Mouse (Mus musculus) large intestine, adult 2 months (tissue): ENCODE measurements around the gene Foxo4. TPM values are rescaled to one million over a fixed set of nuclear protein-coding genes. Genes with fewer than 3 reads are reported as not detected.

Source experiments
- DNase-seq: peaks from one replicate; pipeline ENCODE4 v3.0.0-alpha.2; 2012; ENCODE audit warnings: low read depth, low spot score
- WGBS: fragments of 180-500 bp; shearing (Covaris S2); methylation state at CpG from one replicate; pipeline ENCODE4 v1.1.7; 2018; 5-methylcytosine and 5-hydroxymethylcytosine counted together
- polyA plus RNA-seq: library from polyadenylated mRNA; depleted of rRNA; stranded (reverse); fragments of >200 nt; gene quantifications from 2 replicates; pipeline ENCODE4 v1.2.3, GENCODE M21; 2012; rRNA removed

The Foxo4 gene
- 18.2 and 22.2 TPM in 2 replicates for polyA plus RNA-seq

DNA sequence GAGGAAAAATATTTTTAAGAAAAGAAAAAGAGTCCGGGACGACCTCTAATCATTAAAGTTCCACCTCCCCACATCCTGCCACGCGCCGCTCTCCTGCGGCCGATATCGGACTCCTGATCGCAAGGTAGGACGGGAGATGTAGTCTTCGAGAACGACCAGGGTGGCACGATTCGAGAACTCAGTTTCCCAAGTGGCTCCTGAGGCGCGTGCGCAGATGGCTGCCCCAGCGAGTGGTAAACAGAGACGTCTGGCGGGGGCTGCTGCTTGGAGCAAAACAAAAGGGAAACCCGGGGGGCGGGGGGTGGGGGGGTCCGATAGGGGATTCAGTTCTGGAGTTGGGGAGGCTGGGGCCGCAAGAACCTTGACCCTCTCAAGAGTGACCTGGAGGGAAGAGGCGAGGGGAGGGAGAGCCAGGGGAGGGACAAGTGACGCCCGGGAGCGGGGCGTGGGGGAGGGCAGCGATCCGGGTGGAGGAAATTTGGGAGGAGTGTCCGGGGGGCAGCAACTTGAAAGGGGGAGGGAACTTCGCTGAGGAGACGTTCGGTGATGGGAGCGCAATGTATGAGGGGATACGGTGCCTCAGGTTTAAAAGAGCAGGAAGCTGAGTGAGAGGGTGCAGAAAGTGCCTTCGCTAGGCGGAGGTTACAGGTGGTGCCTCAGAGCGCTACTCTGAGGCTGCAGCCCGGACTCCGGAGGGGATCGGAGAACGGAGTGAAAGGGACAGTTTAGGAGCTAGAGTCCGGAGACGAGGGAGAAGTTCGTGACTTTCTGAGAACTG, at the start of gene Foxo4:
Gene Foxo4 (plus strand): TSS at position 577 of the 778 bp plus-strand sequence.
- peak; percentile 70 for DNase-seq

DNA sequence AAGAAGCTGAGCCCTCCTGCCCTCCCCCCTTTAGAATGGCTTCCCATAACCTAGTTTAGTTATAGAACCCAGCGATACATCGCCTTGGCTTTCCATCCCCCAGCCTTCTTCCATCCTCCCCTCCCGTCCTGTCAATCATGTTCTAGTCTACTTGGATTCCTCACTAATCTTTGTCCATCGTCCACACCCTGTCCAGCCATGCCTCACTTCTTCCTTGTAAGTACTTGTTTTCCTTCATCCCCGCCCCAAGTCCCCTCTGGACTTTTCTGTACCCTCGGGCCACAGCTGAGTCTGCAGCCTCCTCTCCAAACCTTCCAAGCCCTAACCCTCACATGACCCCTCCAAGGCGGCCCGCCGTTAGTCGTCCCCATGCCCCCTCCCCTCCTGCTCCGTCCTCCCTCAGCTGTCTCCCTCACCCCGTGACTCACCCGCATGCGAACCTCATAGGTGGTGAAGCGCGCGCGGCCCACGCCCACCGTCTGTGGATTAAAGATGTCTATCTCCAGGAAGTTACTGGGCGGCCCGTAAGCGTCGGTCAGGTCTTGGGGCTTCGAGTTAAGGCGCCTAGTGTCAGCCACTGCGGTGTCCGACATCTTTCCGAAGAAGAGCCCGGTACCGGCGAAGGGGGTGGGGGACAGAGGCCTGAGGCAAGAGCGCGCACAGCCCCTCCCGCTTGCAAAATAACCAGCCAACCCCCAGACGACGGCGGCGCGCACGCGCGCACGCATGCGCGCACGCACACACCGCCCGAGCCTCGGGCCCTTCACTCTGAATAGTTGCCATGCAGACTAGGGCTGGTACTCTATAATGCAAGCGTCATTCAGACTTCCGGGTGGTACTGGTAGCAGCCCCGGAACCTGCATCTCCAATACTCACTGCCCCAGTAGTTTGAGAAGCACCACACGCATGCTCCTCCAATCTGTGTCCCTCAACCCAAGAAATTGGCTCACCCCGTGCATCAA, 32.2 kb upstream of the Foxo4 start, which contains the start of gene Snx12:
Gene Snx12 (minus strand): TSS at position 730 of the 962 bp plus-strand sequence.
- WGBS = 19% methylated on average over 54 of the region's 55 CpGs

More for the DNA sequence above, at the start of gene Foxo4:
- WGBS = 21% methylated on average over 46 of the region's 47 CpGs

DNA sequence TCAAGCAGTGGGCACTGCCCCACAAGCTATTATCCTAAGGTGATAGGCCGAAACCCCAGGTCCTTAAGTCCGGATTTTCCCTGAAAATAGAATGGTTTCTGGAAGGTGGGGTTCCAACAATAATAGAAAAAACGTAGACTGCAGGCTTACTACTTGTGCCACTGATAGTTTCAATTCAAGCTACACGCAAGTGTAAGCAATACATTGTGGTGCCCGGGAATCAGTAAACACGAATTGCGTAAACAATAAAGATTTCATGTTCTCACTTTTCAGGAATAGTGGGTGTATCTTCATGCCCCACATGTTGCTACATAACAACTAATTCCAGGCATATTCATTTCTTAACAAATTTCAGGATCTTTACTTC, 31.5 kb upstream of the Foxo4 start:
- 23% methylated on average over 7 of the region's 7 CpGs for WGBS
- no peak for DNase-seq

More for the DNA sequence above, 32.2 kb upstream of the Foxo4 start, which contains the start of gene Snx12:
- peak; percentile 16 for DNase-seq

DNA sequence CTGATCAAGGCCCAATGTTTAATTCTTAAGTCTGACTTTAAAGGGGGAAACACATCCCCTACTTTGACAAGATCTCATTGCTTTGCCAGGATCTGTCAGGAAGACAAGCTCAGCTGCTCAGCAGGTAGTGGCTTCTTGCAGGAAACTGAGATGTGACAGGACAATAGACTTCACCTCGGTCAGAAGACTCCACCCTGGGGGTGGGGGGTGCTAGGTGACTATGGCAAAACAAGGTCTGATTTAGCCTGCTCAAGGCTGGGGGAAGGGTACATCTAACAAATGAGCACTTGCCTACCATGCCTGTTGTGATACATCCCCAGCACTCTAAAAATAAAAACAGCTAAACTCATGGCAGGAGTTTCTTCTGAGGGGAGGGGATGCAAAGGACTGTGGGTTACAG, 9.3 kb upstream of the Foxo4 start:
- WGBS = 36% methylated on average over 1 of the region's 1 CpGs
- DNase-seq = no peak

DNA sequence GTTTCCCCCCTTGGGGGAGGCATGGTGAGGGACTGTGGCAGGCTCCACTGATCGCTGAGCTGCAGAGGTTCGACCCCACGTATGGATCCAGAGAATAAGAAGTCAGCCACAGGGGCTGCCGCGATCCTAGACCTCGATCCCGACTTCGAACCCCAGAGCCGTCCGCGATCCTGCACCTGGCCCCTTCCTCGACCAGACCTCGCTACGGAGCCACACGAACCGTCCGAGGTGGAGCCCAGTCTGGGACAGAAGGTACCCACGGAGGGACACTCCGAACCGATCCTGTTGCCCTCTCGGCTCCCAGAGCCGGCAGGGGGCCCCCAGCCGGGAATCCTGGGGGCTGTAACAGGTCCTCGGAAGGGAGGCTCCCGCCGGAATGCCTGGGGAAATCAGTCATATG, 412 bp downstream of the Foxo4 start:
- WGBS = 11% methylated on average over 26 of the region's 26 CpGs
- DNase-seq = no peak

DNA sequence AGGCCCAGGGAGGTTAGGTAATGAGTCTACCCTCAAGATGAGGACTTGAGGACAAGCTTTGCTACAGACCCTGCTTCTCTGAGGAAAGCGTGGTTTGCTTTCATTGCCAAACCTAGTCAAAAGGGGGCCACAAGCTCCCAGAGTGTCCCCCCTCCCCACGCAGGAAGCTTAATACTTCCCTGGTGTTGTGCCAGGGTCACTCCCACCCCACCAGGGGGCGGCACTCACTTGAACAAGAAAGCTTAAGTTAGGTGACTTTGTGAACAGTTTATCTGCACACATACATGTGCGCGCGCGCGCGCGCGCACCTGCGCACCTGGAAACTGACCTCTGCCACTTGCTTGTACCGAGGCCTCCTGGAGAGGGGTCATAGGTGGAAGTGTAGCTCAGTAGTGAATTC, 2.3 kb downstream of the Foxo4 start:
- 86% methylated on average over 13 of the region's 13 CpGs for WGBS
- DNase-seq = no peak

DNA sequence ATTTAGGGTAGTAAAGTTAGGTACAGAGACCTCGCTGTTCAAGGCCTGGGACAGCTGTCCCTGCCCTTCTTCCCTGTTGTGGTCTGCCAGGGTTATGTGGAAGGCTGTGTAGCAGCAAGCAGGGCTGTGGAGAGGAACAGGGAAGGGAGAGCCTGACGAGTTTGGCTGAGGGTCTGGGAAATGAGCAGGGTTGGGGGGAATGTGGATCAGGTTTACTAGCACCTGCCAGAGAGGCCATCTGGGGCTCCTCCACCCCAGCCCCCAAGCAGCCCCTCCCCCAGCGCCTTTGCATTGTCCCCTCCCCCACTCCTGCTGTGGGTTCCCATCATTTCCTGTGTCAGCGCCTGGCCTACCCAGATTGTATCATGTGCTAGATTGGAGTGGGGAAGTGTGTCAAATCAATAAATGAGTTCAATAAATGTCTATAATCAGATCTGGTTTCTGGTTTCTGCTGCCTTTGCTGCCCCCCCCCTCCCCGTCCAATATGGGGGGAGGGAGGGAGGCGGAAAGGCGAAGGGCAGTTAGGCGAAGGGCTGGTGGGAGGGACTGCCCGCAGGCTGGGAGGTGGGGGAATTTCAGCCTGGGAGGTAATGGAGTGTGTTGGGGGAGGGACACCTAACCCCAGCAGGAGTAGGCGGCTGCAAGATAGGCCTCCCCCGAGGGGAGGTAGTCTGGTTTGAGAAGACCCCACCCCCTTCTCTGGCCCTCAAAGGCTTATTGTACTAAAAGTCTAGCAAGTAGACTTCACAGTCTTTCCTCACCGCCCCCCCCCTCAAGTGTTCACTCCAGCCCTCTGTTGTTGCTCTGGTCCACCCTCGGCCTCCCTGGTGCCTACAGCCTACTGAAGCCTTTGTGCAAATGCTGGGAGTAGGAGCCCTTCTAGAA, 6.4 kb downstream of the Foxo4 start:
- 57% methylated on average over 13 of the region's 13 CpGs for WGBS

DNA sequence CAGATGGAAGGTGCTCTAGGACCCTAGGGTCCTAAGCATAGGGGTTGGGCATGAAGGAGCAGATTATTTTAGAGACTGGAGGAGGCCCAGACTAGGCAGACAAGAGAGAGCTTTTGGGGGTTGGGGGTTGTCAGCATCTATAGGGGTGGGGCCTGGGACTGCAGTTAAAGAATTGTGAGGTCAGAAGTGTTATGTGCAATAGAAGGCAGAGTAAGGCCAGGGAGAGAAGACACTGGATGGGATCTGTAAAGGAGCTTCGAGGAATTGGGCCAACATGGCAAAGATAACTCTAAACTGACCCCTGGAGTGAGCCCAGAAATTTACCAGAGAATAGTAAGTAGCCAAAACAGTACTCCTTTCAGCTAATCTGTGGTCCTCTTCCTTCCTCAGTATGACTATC, 9.6 kb downstream of the Foxo4 start, which contains the start of gene Gm614:
Gene Gm614 (minus strand): TSS at position 101 of the 400 bp plus-strand sequence.
- DNase-seq = no peak
- 94% methylated on average over 1 of the region's 1 CpGs for WGBS

More for the DNA sequence above, 6.4 kb downstream of the Foxo4 start:
- DNase-seq = no peak

DNA sequence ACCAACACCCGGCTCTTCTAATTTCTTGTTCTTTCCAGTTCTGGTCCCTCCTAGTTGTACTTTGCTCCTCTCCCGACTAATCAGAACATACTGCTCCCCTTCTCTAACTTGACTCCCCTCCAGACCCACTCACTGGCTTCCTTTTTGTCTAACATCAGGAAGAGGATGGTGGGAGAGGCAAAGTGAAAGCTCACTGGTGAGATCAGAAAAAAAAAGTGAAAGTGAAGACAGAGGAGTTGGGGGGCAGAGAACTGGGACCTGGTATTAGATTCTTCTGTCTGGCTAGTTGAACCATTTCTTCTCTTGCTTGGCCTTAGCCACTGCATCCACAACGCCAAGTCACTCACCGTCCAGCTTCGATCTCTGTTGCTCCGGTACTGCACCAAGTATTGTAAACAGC, 12.3 kb downstream of the Foxo4 start:
- no peak for DNase-seq
- 72% methylated on average over 6 of the region's 6 CpGs for WGBS

DNA sequence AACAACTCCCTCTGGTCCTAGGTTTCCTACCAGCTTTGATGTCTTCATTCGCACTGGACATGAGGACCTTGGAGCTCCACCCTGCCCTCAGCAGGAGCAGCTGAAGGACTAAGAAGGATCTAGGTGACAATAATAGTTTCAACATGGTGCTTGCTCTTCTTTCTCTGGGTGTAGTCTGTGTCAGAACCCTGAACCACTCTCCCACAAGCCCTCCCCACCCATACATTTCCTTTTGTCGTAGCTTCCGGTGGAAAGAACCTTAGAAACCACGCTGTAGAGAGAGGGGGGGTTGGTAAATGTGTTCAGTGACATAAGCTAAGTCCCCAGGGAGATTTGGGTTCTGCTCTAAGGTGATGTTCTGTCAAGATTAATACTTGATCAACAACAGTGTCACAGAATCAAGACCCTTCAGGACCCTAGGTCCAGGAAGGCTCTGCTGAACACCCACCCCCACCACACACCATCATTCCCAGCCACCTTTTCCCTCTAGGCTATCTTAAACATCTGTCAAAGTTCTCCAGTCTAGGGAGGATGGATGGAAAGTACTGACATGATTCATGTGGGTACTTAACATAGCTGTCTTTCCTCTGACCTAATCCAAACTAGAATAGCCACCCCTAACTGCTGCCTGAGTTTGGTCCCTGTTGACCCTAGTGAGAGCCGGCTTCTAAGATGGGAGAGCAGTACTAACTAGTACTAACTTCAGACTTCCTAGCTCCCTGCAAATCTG, 13.9 kb downstream of the Foxo4 start, which contains the start of gene Il2rg:
Gene Il2rg (minus strand): TSS at position 231 of the 730 bp plus-strand sequence.
- DNase-seq = no peak
- 65% methylated on average over 5 of the region's 5 CpGs for WGBS

DNA sequence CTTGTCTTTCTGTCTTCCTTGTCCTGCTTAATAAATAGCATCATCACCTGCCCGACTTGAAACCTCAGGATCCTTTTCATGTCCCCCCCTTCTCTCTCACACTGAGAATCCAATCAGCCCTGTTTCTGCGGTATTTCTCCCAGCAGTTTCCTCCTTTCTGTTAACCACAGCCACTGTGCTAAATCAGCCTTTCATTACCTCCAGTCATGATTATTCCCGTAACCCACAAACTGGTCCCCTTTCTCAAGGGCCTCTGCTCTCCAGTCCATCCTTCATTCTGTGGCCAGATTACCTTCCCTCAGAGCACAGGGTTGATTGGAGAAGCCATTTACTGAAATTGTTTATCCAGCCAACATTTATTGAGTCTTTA, 14.4 kb downstream of the Foxo4 start, which contains the start of gene Gm20489:
Gene Gm20489 (minus strand): TSS at position 269 of the 370 bp plus-strand sequence.
- DNase-seq = no peak
- WGBS = 72% methylated on average over 3 of the region's 3 CpGs

DNA sequence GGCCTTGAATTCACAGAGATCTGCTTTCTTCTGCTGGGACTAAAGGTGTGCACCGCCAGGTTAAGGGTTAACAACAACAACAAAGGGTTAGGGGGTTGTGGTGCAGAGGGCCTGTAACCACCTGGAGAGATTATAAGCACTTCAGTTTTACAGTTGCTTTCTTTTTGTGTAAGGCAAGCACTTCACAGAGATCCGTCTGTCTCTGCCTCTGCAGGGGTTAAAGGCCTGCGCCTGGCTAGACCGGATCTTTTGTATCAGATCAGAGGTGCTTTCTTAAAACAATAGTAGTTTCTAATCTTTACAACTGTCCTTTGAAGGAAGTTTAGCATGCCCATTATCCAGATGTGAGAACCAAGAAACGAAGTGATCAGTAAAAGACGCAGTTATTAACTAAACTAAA, 19.1 kb downstream of the Foxo4 start:
- 19% methylated on average over 6 of the region's 6 CpGs for WGBS
- DNase-seq = no peak

DNA sequence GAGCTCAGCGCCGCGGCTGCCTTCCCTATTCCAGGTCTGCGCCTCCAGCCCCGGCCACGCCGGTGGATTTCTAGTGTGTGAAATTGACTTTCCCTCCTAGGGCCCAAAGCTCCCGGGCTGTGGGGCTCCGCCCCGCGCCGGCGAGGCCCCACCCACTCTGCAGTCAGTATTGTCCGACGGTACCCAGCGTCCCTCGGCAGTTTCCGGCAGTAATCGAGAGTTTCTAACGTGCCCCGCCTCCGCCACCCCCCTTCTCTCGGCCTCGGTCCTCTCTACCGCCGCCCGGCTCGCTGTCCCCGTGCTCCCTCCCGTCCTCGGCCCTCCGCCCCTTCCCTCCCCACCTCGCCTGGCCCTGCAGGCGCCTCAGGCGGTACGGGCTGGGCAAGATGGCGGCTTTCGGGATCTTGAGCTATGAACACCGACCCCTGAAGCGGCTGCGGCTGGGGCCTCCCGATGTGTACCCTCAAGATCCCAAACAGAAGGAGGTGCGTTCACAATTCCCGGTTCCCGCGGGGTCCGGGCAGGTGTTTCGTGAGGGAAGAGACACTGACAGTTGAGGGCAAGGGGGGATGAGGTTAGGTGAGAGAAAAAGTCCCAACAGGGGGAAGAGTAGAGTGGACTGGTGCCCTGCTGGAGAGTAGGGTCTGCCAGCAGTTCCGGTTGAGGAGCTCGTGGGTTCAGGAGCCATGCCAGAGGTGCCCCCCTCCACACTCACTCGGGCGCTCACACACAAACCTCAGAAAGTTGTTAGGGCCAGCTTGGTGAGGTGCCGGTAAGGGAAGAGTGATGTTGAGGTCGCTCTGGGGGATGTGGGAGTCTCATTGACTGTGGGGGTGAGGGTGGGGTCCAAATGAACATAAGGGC, 19.8 kb downstream of the Foxo4 start, which contains the start of gene Med12:
Gene Med12 (plus strand): TSS at position 156 of the 864 bp plus-strand sequence.
- peak; percentile 39 for DNase-seq
- WGBS = 16% methylated on average over 54 of the region's 54 CpGs

DNA sequence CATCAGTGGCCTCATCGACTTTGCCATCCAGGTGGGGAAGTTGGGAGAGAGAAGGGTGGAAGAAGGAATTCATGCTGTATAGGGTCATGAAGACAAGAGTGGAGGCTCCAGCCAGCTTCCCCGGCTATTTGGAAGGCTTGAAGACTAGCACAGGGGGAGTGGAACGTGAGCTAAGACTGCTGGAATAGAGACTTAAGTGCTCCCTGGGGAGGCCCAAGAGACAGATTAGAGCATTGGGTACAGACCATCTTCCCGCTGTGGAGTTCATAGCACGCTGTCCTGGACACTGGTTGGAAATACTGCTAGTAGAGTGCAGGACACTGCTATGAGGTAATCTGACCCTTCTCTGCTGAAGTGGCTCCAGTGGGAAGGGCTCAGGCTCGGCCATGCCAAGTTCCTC, 28.5 kb downstream of the Foxo4 start:
- 87% methylated on average over 6 of the region's 6 CpGs for WGBS
- DNase-seq = no peak

DNA sequence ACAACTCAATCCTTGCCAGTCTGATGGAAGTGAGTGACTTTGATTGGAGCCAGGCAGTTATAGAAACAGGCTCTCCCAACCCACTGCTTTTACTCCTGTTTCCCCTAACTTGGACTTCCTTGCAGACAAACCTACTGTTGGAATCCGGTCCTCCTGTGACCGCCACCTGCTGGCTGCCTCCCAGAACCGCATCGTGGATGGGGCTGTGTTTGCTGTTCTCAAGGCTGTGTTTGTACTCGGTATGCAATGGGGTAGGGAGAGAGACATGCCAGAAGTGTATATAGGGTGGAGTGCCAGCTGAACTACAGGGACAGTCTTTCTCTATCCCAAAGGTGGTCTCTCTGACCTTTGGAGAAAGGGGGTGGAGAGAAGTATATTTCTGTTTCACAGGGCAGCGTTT, 31.2 kb downstream of the Foxo4 start:
- 25% methylated on average over 6 of the region's 6 CpGs for WGBS
- no peak for DNase-seq

DNA sequence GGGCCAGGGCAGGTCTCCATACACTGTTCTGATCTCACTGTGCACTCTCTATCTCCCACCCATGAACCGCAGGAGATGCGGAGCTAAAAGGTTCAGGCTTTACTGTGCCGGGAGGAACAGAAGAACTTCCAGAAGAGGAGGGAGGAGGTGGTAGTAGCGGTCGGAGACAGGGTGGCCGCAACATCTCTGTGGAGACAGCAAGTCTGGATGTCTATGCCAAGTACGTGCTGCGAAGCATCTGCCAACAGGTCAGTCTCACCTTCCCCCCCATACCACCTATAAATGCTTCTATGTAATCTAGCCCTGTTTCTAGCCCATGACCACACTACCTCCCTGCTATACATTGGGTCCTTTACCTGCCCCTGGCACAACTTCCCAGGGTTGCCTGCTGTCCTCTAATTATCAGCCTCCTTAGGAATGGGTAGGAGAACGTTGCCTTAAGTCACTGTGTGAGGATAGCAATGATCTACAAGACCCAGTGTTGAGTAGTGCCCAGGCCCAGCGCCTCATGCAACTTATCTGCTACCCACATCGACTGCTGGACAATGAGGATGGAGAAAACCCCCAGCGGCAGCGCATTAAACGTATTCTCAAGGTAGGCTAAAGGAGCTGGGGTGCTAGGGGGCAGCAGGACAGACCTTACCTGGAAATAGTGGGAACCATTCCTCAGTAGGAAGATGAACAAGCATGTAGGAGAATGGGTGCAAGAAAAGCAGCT, 31.8 kb downstream of the Foxo4 start:
- 93% methylated on average over 14 of the region's 14 CpGs for WGBS
- no peak for DNase-seq

DNA sequence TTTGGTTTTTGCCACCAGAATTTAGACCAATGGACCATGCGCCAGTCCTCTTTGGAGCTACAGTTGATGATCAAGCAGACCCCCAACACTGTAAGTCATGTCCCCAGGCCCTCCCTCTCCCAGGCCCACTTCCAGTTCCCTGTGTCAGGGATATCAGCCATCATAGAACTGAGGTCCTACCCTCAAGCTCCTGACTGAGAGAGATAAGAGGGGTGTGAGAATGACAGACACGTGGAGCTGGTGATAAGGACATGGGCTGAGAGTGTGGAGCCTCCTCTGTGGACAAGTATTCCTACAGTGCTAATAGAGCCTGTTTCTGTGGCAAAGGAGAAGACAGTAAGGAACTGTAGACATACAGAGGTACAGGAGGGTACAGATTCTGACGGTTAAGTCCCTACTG, 33.2 kb downstream of the Foxo4 start:
- 90% methylated on average over 3 of the region's 3 CpGs for WGBS
- DNase-seq = no peak
